Mouse (Mus musculus): ENCODE data around the gene Upf1. TPM values are rescaled to one million over a fixed set of nuclear protein-coding genes. Genes with fewer than 3 reads are reported as not detected.
A peak's percentile ranks its signal among the peaks of the same experiment; 100 is the strongest.

The Upf1 gene
- 10 to 100 TPM; 12.1 to 15.3 TPM for polyA plus RNA-seq (2017; shearing (Covaris generic))

DNA sequence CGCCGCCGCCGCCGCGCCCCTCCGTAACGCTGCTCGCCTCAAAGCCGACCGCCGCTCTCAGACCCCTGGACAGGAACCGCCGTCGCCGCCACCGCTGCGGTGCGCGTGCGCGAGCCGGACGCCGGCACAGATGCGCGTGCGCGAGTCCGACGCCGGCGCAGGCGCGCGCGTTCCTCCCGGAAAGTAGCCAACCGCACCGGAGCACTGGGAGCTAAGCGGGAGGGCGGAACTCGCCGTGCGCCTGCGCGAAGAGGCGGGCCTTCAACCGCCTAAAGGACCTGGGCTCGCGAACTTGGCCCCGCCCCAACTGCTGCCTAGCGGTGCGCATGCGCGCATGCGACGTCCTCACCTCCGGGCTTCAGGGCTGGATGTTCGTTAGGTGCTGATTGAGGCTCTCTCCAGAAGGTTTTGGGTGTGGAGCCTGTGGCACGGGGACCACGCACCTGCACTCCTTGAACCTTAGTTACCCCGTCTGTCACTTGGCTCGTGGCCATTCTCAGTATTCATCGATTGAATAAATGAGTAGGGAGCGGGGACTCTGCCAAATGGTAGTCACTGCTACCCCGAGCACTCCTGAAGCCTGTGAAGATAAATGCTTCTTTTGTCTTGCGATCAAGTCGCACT lies at the start of gene Upf1:
TSS of gene Upf1 (minus strand) at position 85 of the 624 bp plus-strand sequence.
- ATAC-seq, result peak; percentile 76

GRCm38 (mm10) chr8:70397611-70398563 lies 44.8 kb upstream of the Upf1 start:
- no peak for ATAC-seq

- ATAC-seq, result no peak
These were observed 43.1 kb upstream of the Upf1 start for GRCm38 (mm10) chr8:70396184-70396583.

GRCm38 (mm10) chr8:70395649-70396048 lies 42.6 kb upstream of the Upf1 start:
- ATAC-seq, result no peak

GRCm38 (mm10) chr8:70394269-70394998 lies 41.4 kb upstream of the Upf1 start:
- ATAC-seq, result no peak

GRCm38 (mm10) chr8:70393087-70393486 lies 40.0 kb upstream of the Upf1 start:
- ATAC-seq, result no peak

DNA sequence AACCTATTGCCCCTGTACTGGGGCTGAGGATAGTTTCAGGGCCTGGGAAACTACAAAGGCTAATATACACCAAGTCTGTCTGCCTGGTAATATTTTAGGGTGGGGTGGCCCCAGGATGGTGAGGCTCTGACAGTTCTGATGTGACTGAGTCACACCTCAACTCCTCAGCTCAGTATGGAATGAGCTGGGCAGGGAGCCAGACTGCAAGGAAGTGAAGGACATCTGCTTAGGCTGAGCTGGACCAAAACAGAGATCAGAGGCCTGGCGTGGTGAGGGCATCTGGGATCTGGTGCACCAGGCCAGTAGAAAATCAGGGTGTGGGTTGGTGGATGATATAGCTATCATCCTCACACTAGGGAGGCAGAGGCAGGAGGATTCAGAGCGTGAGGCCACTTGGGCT lies 36.6 kb upstream of the Upf1 start:
- ATAC-seq, result no peak

GRCm38 (mm10) chr8:70383287-70383686 lies 30.2 kb upstream of the Upf1 start:
- peak; percentile 71 for ATAC-seq

DNA sequence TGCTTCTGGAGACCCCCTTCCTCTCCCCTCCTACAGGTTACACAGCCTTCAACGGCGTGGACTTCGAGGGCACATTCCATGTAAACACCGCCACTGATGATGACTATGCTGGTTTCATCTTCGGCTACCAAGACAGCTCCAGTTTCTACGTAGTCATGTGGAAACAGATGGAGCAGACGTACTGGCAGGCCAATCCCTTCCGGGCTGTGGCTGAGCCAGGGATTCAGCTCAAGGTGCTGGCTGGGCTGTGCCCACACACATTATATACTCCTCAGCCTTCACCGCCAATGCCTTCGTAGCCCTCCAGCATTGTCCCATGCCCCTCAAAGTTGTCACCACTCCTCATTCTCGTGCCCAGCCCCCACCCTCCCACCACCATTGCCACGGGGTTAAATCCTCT lies 27.0 kb upstream of the Upf1 start:
- no peak for ATAC-seq

GRCm38 (mm10) chr8:70377049-70377448 lies 24.0 kb upstream of the Upf1 start:
- ATAC-seq, result no peak

- ATAC-seq, result no peak
These were observed 23.2 kb upstream of the Upf1 start for GRCm38 (mm10) chr8:70376275-70376741.

- ATAC-seq, result peak; percentile 56
These were observed 22.3 kb upstream of the Upf1 start for GRCm38 (mm10) chr8:70375212-70375859.

- ATAC-seq, result no peak
These were observed 21.3 kb upstream of the Upf1 start for GRCm38 (mm10) chr8:70374318-70374927.

- ATAC-seq, result no peak
These were observed 20.6 kb upstream of the Upf1 start, which contains the start of gene Comp for GRCm38 (mm10) chr8:70373397-70374317. Comp (plus strand) TSS chr8:70373558.

- ATAC-seq, result no peak
These were observed 18.9 kb upstream of the Upf1 start for GRCm38 (mm10) chr8:70371951-70372350.

DNA sequence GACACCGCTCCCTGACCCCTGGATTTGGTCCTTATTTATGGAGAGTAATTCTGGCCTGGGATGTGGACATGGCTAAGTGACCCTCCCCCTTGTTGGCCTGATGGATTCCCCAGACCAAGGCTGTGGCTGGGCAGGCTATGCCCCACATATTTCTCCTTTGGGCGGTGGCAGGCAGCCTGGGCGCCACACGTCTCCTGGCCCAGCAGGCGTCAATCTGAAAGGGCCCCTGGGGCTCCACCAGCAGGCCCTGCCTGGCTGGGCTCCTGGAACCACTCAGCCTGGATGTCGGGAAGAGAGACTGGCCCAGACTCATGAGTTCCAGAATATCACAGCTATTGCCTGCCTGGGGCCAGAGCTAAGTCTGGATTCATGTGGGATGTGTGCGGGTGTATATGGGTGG lies 17.4 kb upstream of the Upf1 start:
- no peak for ATAC-seq

- ATAC-seq, result no peak
These were observed 13.5 kb upstream of the Upf1 start for GRCm38 (mm10) chr8:70366588-70366987.

DNA sequence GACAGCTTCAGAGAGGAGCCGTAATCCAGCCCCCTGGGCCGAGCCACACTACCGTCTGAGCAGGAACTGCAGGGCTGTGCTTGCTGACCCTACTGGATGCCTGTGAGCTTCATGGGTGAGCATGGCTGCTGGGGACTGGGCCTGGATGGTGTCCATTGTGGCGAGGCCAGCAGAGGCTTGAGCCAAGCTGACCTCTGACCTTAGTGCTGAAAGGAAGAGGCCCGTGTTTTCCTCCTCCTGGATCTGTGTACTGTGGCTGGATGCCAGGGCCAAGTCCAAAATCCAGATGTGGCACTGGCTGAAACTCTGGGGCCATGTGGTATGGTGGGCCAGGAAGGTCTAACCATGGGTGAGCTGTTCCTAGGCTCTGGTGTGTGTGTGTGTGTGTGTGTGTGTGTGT lies 11.0 kb upstream of the Upf1 start:
- ATAC-seq, result no peak

DNA sequence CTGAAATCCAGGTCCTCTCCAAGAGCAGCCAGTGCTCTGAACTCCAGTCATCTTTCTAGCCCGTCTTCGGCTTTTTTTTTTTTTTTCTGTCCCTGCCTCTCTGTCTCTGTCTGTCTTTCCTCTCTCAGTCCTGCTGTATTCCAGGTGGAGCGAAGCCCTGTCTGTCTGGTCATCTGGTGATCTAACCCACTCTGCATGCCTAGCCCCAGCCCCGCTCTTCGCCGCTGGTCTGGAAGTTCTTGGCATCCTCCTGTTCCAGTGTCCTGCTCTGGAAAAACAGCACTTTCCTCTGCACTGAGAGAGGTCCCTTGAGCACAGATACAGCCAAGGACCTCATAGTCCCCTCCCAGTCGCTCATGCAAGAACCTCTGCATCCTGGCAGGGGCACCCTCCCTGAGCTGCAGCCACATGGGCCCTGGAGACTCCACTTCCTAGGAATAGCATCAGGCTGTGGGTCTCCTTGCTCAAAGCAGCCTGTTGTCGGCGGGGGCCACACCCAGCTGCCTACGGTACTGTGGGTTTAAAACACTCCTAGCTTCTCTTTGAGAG lies 8.5 kb upstream of the Upf1 start:
- no peak for ATAC-seq

- ATAC-seq, result no peak
These were observed 7.7 kb upstream of the Upf1 start for GRCm38 (mm10) chr8:70360769-70361168.

- no peak for ATAC-seq
These were observed 6.3 kb upstream of the Upf1 start for GRCm38 (mm10) chr8:70359411-70359810.

Measured in activated CD4-positive, CD25-positive, alpha-beta regulatory T cell, adult 4 months (primary cell).